Mouse (Mus musculus): ENCODE results near the gene Phf7.

The Phf7 gene

DNA sequence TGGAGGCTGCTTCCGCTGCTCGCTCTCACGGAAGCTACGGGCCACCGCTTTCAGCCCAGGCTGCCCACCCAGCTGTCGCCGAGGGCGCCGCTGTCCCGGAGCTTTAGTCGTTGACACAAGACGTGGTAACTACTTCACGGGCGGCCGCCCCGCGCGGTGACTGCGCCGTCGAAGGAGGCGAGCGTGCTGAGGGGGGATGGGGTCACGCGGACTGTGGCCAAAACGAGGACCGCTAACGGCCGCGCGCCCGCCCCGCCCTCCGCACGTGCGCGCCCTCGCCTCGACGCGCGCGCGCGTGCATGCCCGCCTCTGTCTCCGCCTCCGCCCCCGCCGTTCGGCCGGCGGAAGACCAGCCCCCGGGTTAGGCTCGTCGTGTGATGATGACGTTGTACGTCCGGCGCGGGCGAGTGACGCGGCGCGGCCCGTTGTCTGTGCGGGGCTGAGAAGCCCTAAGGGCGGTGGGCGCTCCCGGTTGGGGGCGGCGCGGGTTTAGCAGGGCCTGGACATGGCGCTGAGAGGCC is at the start of gene Phf7, which contains the start of gene Bap1:
Gene Phf7 (minus strand): TSS at position 234 of the 521 bp plus-strand sequence.
Gene Bap1 (plus strand): TSS at position 367 of the 521 bp plus-strand sequence.
- peak; percentile 94 to 97 for DNase-seq (ENCODE audit: low read depth in 2 of 2, low spot score in 2 of 2)

DNA sequence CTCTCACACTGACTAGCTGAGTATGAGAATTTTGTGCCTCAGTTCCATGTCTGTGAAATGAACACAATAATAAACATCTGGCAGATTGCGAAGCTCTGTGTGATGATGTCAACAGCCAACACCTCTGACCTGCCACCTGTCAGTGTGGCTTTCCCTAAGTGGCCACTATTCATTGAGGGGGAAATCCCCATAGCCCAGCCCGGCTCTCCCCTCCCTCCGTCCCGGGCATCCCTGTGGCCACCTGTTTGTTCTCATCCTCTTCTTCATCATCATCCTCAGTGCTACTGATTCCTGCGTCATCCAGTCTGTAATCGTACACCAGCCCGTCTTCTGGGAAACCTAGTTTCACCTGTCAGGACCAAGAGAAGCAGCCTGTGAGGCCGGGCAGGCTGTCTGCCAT is 34.6 kb upstream of the Phf7 start:
- DNase-seq (ENCODE audit: low read depth in 2 of 2, low spot score in 2 of 2), result no peak

DNA sequence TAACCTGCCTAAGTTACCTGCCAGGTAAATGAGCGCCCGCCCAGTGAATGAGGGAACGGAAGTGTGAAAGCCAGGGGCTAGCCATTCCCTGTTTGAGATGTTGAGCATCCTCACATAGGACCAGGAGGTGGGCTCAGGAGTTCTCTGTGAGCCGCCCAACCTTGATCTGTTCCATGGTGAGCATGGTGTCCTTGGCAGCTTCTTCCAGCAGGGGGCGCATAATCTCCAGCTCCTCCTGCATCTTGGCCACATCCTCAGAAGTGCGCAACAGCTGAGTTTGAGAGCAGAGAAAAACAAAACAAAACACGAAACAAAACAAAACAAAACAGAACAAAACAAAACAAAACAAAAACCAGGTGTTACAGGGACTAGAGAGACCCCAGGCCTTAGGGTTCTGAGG is 21.0 kb upstream of the Phf7 start:
- DNase-seq (ENCODE audit: low read depth in 2 of 2, low spot score in 2 of 2), result peak; percentile 66 to 78

DNA sequence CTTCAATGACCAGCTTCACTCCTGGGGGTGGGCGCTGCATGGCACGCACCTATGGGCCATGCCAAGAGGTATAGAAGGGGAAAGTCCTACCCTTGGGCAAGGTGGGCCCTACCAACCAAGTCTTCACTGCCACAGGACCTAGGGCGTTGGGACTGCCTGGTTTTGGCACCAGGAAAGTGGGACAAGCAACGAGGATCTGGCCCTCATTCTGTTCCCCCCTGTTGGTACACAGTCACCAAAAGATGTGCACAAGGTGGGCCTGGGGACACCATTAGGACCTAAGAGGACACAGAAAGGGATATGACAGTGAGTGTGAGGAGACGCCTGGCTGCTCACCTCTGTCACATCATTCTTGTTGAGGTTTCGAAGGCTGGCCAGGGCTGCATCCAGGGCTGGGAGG is 20.0 kb upstream of the Phf7 start:
- DNase-seq (ENCODE audit: low read depth in 2 of 2, low spot score in 2 of 2), result no peak

DNA sequence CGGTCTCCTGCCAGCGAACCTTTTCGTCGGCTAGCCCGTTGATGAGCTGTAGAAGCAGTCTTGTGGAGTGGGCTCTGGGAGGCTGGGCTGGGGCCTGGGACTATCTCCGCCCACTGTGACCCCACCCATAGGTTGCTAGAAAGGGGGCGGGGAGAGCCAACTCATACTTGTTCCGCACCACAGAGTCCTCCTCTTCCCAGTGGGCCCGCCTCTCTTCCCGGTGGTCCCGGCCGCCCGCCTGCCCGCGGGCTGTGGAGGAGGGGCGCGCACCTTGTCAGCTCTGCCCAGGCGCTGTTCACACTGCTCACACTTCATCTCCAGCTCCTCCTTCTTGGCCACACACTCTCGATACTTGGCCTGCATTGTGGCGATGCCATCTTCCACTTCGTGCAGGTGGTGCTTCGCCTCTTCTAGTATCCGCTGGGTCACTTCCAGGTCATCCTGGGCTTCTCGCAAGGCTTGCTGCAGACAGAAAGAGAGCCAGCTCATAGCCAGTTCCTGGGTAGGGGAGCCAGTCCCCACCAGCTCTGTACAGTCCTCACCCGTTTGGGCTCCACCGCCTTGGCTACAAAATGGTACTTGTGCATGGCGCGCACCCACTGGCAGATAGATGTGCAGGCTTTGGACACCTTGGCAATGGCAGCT is 18.5 kb upstream of the Phf7 start:
- DNase-seq (ENCODE audit: low read depth in 2 of 2, low spot score in 2 of 2), result no peak

DNA sequence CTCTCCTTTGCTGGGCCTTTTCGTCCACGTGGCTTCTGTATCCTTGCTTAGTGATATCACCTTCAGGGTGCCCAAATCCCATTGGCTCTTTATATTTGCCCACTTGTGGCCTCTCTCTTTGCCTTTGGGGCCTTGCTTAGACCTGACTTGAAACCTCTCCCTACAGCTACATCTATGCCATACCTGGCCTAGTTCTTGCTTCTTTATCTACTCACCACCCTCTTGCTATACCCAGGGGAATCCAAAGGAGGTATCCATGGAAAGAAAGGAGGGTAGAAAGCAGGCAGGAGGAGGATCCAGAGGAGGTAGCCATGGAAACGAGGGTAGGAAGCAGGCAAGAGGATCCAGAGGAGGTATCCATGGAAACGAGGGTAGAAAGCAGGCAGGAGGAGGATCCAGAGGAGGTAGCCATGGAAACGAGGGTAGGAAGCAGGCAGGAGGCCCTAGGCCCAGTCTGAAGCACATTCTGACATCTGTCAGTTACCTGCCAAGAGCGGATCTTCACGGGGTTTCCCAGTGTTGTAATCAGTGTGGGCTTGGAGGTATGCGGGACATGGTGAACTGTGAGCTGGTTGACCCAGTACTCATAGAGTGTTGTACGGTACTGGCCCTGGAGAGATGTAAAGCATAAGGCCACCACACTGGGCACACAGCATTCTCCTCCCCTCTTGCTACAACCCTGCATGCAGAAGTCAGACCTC is 17.3 kb upstream of the Phf7 start:
- no peak for DNase-seq (ENCODE audit: low read depth in 2 of 2, low spot score in 2 of 2)

DNA sequence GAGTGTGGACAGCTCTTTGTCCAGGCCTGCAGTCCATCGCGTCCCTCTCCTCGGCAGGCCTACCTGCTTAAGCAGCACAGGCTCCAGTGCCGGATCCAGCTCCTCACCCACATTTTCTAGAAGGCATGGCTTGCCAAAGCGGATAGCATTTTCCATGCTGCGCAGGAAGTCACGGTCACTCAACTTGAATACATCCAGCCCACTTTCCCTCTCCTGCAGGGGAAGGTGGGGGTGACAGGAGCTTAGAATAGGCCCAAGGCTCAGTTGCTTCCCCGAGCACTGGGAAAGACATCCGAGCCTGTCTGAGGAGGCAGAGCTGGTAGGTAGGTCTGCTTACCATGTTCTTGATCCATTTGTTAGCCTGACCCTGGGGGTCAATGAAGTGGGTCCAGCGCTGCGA is 16.5 kb upstream of the Phf7 start:
- DNase-seq (ENCODE audit: low read depth in 2 of 2, low spot score in 2 of 2), result no peak

DNA sequence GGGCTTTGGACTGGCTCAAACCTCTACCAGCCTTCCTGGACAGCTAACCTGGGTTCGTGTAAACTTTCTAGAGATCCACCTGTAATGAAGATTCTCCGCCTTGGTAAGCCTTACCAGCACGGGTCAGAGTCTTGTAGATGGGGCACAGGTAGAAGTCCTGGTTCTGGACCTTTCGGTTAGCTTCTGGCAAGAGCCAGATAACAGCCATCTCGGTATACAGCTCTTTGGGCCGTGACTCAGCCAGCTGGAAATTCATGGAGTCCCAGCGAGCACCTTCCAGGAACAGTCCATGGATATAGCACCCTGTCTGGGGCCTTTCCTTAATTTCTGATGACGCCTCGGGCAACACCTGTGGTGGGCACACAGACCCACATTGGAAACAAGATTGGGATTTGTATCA is 9.8 kb upstream of the Phf7 start:
- DNase-seq (ENCODE audit: low read depth in 2 of 2, low spot score in 2 of 2), result no peak

DNA sequence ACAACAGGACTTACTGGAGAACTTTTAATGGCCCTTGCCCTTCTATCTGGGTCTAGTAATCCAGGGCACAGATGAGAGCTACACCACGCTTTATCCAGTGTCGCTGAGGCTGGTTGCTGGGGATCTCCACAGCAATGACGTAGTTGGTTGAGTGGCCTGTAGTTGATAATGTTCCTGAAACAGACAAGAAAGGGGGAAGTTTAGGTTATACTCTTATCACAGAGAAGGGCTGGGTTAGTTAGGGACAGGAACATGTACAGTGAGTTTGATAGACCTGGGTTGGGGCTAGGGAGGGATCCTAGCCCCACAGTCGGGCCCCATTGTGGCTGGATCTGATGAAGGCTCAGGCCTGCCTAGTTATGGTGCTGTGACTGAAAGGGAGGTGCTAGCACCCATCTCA is 9.3 kb upstream of the Phf7 start:
- no peak for DNase-seq (ENCODE audit: low read depth in 2 of 2, low spot score in 2 of 2)

DNA sequence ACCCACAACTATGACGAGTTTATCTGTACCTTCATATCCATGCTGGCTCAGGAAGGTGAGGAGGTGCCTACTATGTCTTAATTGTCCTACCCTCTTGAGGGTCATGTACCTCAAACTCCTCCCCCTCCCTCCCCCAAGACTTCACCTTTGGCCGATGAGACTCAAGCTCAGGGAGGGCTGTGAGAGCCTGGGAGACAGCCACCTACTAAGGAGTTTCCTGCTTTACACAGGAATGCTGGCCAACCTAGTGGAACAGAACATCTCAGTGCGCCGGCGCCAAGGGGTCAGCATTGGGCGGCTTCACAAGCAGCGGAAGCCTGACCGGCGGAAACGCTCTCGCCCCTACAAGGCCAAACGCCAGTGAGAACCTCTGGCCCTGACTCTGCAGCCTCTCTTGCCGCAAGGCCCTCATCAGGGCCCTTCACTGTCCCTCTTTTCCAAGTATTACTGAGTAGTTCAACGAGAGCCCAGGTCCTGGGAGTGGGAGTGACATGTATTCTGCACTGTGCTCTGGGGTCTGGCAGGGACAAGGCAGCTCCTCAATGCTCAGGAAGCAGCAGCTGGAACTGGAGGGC is 7.4 kb upstream of the Phf7 start:
- DNase-seq (ENCODE audit: low read depth in 2 of 2, low spot score in 2 of 2), result no peak

DNA sequence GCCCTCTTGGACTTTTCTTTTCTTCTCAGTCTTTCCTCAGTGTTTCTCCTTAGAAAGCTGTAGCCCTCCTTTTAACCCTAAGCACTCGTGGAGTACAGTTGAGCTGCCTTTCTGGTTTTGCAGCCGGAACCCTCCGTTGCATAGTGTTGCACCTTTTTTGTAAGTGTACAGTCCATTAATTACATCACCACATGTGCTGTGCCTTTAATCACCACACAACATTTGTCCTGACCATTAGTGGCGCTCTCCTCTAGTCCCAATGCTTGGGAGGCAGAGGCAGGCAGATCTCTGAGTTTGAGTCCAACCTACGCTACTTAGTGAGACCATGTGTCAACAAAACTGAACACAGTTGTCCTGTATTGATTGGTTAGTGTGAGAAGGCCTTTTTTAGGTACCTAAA is 974 bp upstream of the Phf7 start:
- DNase-seq (ENCODE audit: low read depth in 2 of 2, low spot score in 2 of 2), result no peak

DNA sequence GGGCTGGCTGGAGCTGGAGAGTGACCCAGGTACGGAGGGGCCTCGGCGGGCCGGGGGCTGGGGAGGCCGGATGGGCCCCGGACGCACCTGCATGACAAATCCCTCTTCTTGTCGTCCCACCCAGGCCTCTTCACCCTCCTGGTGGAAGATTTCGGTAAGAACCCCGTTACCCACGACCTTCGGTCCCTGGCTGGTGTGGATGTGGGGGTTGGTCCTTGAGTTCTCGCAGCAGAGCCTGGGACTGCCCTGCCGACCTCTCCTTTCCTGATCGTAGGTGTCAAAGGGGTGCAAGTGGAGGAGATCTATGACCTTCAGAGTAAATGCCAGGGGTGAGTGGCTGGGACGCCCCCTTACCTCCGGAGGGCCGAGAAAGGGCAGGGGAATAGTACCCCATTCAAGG is 509 bp upstream of the Phf7 start:
- no peak for DNase-seq (ENCODE audit: low read depth in 2 of 2, low spot score in 2 of 2)

DNA sequence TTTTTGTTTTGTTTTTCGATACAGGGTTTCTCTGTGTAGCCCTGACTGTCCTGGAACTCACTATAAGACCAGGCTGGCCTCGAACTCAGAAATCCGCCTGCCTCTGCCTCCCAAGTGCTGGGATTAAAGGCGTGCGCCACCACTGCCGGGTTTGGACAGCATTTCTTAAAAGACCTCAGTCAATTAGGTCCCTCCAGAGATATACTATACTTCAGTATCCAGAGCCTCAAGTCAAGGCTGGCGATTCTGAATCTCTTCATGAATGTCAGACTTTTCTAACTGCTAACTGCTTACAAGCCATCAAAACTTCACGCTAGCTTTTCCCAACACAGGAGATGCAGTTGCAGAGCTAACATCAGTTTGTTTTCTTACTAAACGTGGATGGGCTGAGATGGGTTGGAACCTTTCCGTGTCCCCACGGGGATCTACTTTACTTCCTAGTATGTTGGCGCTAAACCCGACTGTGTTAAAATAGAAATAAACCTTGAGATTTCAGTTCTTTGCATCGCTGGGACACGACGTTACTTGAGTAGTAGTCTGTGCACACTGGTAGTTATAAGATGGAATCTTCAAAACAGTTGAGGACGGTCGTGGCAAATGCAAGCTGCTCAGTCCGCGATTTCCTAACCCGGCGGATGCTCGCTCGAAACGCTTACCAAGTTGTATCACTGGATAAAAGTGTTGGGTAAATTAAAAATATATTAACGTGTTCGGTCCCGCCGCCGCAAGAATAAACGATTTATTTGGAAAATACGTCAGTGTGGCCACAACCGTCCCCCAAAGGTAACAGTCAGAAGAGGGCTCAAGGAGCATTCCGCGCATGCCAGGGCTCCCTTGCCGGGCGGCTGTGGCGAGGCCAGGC is 664 bp downstream of the Phf7 start:
- DNase-seq (ENCODE audit: low read depth in 2 of 2, low spot score in 2 of 2), result peak in 1 of 2 experiments; percentile 37

DNA sequence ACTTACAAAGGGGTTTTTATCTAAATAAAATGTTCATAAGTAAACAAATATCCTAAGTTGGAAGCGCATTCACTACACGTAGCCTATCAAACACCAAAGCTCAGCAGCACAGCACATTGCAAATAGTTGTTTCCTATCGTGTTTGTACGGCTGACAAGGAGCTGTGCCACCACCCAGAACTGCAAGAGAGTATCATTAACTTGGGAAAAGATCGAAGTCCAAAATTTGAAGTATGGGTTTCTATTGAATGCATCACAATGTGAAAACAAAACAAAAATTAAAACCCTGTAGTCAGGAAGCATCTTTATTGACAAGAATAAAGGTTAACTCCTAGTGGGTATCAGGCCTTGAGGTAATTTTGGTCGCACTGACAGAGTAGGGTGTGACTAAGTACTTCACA is 2.7 kb downstream of the Phf7 start:
- DNase-seq (ENCODE audit: low read depth in 2 of 2, low spot score in 2 of 2), result no peak

DNA sequence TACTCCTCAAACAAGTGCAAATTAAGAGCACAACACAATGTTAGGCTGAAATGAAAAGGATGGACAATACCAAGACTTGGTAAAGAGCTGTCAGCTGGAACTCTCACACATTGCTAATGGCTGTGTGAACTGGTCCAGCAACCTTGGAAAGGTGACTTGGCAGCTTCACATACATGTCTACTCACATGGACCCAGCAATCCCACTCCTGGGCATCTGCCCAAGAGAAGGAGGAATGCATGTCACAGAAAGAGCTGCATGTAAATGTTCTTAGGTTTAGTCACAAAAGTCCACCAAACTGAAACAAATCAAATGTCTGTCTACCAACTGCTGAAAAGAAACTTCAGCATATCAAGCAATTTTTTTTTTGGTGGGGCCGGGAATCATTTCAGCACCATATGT is 5.2 kb downstream of the Phf7 start:
- no peak for DNase-seq (ENCODE audit: low read depth in 2 of 2, low spot score in 2 of 2)

DNA sequence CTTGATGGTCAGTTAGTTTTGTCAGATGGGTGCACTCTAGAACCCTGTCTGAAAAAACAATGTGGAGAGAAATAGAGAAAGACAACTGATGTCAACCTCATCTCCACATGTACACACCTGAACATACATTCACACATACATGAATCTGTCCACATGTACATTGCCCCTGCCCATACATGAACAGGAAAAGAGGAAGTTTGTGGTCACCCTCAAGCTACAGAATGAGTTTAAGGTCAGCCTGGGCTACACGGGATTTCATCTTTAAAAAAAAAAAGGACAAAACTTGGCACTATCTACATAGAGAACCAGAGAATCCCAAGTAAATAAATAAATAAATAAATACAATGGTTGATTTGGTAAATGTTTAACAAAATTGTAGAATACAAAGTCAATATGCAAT is 6.3 kb downstream of the Phf7 start:
- DNase-seq (ENCODE audit: low read depth in 2 of 2, low spot score in 2 of 2), result no peak

DNA sequence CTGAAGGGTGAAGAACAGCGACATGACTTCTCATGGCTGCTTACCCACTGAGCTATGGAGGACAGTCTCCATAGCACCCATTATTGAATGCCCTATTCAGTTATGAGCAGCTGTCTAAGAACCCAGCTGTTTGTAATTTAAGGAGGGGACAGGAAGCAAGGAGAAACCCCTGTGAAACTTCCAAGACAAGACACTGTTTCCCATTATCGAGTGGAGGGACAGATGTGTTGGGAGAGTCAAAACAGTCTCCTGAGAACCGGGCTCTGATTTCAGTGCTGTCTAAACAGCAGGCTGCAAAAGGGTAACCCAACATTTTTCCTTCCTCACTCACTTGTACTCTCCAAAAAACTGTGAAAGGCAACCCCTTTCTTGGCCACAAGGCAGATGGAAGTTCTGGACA is 10.6 kb downstream of the Phf7 start:
- DNase-seq (ENCODE audit: low read depth in 2 of 2, low spot score in 2 of 2), result no peak

DNA sequence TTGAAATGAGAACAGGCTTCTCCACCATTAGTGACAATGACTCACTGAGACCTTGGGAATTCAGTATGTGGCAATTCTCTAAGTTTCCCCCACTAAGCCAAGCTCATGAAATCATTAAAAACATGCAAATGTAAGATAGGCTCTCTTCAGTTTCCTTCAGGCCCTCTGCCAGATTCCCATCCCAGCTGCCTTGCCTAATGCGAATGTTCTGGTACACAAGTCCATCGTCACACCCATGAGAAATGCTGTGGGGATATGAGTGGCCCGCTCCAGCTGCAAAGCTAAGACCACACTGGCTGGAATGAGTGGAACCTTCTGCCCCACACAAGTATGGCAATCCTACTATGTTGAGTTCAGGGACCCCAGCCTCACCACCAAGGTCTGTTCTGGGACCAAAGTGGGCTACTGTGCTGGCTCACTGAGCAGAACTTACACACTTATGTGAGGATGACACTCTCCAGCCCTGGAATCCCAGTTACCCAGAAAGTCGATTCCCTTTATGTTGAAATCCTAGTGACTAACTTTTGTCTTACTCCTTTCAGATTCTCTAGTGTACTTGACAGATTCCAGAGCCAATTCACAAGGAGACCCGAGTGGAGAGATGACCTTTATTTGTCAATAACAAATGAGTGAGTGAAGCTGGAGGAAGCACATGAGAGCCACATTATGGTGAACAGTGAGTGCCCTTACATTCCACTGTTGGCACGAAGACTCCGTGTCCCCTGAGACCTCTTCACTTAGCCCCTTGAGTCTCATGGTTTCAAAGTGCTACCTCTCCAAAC is 13.8 kb downstream of the Phf7 start:
- DNase-seq (ENCODE audit: low read depth in 2 of 2, low spot score in 2 of 2), result no peak

DNA sequence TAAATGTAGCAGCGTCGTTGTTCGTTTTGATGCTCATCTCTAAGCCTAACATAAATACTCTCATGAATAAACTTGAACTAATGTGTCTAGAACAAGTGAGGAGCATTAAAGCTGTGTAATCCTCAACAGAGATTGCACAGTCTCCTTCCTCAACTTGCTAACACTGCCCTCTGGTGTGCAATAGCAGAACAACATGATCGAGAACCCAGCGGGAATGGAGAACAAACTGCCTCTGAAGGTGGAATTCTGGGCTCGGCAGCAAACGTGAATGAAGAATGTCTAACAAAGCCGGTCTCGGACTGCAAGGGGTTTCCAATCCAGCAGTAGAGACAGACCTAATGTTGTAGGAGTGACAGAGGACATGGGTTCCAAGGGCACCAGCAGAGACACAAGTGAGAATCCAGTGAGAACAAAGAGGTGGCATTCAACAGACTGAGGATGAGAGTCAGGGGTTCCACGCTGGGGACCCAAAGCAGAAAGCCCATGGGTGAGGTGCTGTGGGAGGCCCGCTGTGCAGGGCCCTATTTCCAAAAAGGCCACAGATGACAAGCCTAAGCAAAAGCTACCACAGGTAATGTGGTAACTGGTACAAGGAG is 17.0 kb downstream of the Phf7 start:
- peak; percentile 42 to 72 for DNase-seq (ENCODE audit: low read depth in 2 of 2, low spot score in 2 of 2)
